Mouse (Mus musculus) embryonic fibroblast, embryonic 13.5 days (primary cell): ENCODE measurements around the gene Kirrel3. TPM values are rescaled to one million over a fixed set of nuclear protein-coding genes. Genes with fewer than 3 reads are reported as not detected.

Experiments used
- H3K27ac ChIP-seq: 2 replicates; pipeline ENCODE4 v1.5.1; 2012; ENCODE audit warnings: low read length, control low read depth, inconsistent platforms; ENCODE audit not compliant: insufficient read depth
- H3K4me1 ChIP-seq: 2 replicates; pipeline ENCODE4 v1.6.1; 2011; ENCODE audit warnings: low read length; ENCODE audit not compliant: control insufficient read depth, insufficient read depth
- H3K4me3 ChIP-seq: 2 replicates; pipeline ENCODE4 v1.5.1; 2011; ENCODE audit warnings: mild to moderate bottlenecking, control low read depth, low read length; ENCODE audit not compliant: insufficient read depth
- CTCF ChIP-seq: IDR thresholded peaks from 2 replicates; pipeline ENCODE4 v1.5.1; 2011; ENCODE audit warnings: mild to moderate bottlenecking, control low read depth, low read length, moderate library complexity, borderline replicate concordance; ENCODE audit not compliant: insufficient read depth
- POLR2A ChIP-seq: IDR thresholded peaks from 2 replicates; pipeline ENCODE4 v1.6.1; 2011; ENCODE audit warnings: low read depth, mild to moderate bottlenecking, control low read depth, low read length, moderate library complexity
- polyA plus RNA-seq: library from polyadenylated mRNA; stranded (reverse); fragments of >200 nt; gene quantifications from 2 replicates; pipeline ENCODE4 v1.2.4, GENCODE M21; 2011; ENCODE audit warnings: low read depth; ENCODE audit not compliant: missing spikeins, insufficient read length

Gene Kirrel3
- polyA plus RNA-seq, 1 experiment, result 0.97 TPM

GRCm38 (mm10) chr9:34886746-34887145 is 401.1 kb downstream of the Kirrel3 start:
- H3K27ac ChIP-seq, result no peak overlapping the region
- TF ChIP-seq POLR2A, result no peak
- TF ChIP-seq CTCF, result no peak
- peaks cover 4% of the 10 kb centered on the region; the same call in 1 of the 2 replicates for H3K4me1 ChIP-seq
- no peak overlapping the region for H3K4me3 ChIP-seq

GRCm38 (mm10) chr9:34887196-34887595 is 401.5 kb downstream of the Kirrel3 start:
- H3K4me3 ChIP-seq, result no peak overlapping the region
- no peak for TF ChIP-seq CTCF
- TF ChIP-seq POLR2A, result no peak

DNA sequence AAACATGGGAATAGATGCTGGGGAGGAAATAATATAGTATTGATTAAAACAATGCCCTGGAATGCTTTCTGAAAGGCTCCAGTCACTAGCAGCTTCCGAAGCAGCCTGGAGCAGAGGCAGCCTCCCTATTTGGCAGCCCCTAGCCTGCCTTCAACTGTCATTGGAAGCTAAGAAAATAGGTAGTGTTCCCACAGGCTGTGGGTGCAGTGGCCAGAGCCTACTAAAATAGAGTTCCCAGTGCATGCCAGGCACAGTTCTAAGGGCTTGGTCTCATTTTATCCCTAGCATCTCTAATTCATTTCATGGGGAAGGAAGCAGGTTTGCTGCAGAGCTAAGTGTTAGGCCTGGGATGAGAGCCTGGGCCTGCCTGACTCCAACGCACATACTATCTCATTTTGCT is 402.6 kb downstream of the Kirrel3 start:
- TF ChIP-seq POLR2A (no peak), CTCF (no peak)
- H3K4me3 ChIP-seq, result no peak overlapping the region
- H3K27ac ChIP-seq, result no peak overlapping the region
- H3K4me1 ChIP-seq, result peaks cover 9% of the 10 kb centered on the region; the same call in 1 of the 2 replicates

More at GRCm38 (mm10) chr9:34887196-34887595, 401.5 kb downstream of the Kirrel3 start:
- Histone ChIP-seq H3K4me1 (peaks cover 4% of the 10 kb centered on the region; the same call in 1 of the 2 replicates), H3K27ac (no peak overlapping the region)

GRCm38 (mm10) chr9:34901216-34901615 is 415.5 kb downstream of the Kirrel3 start:
- H3K4me3 ChIP-seq, result no peak overlapping the region
- H3K27ac ChIP-seq, result no peak overlapping the region
- no peaks in the 10 kb centered on the region for H3K4me1 ChIP-seq
- TF ChIP-seq POLR2A, result no peak
- TF ChIP-seq CTCF, result no peak

DNA sequence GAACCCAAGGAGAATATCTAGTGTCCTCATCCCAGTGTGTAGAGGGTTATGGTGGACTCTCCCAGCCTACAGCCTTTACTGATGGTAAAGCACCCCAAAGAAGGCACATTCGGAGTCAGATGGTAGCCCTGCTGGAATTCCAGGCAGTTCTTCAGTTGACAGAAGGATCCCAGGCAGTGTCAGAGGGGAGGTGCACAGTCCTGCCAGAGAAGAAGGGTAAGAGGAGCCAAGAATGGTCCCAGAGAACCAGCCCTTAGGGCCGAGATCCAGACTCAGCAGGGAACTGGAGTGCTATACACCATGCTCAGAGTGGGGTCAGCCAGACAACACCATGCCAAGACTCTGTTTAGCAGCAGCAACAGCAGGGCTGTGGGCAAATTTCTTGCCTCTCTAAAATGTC is 416.2 kb downstream of the Kirrel3 start:
- no peaks in the 10 kb centered on the region for H3K4me1 ChIP-seq
- TF ChIP-seq POLR2A (no peak), CTCF (no peak)
- no peak overlapping the region for H3K4me3 ChIP-seq
- no peak overlapping the region for H3K27ac ChIP-seq

DNA sequence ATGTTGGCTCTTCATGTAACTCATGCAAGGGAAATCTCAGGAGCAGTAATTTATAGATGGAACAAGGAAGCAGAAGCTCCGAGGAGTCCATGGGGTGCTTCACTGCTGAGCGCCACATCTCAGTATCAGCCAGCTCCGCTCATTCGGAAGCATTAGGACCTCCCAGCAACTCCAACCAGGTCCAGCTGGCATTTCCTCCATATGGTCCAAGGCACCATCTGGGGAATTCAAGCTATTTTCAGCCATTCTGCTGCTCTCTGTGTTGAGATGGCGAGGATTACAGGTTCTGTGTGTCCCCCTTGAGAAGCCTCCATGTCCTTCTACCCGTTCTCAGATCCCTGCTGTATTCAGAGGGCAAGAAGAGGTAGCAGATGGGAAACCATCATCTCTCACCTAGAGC is 419.5 kb downstream of the Kirrel3 start:
- Histone ChIP-seq H3K4me3 (no peak overlapping the region), H3K27ac (no peak overlapping the region), H3K4me1 (no peaks in the 10 kb centered on the region)
- no peak for TF ChIP-seq CTCF
- no peak for TF ChIP-seq POLR2A

- Histone ChIP-seq H3K4me3 (no peak overlapping the region), H3K4me1 (no peaks in the 10 kb centered on the region), H3K27ac (no peak overlapping the region)
- TF ChIP-seq CTCF (no peak), POLR2A (no peak)
Measured at GRCm38 (mm10) chr9:34908040-34908439, 422.3 kb downstream of the Kirrel3 start.

GRCm38 (mm10) chr9:34911838-34912237 is 426.1 kb downstream of the Kirrel3 start:
- peaks cover 2% of the 10 kb centered on the region; the same call in 1 of the 2 replicates for H3K4me1 ChIP-seq
- TF ChIP-seq CTCF, result no peak
- no peak for TF ChIP-seq POLR2A
- H3K4me3 ChIP-seq, result no peak overlapping the region
- H3K27ac ChIP-seq, result no peak overlapping the region

GRCm38 (mm10) chr9:34912273-34912972 is 426.7 kb downstream of the Kirrel3 start:
- Histone ChIP-seq H3K27ac (no peak overlapping the region), H3K4me3 (no peak overlapping the region), H3K4me1 (peaks cover 2% of the 10 kb centered on the region; the same call in 1 of the 2 replicates)
- TF ChIP-seq POLR2A (no peak), CTCF (no peak)

GRCm38 (mm10) chr9:34912996-34913395 is 427.3 kb downstream of the Kirrel3 start:
- Histone ChIP-seq H3K4me3 (no peak overlapping the region), H3K4me1 (peaks cover 2% of the 10 kb centered on the region; the same call in 1 of the 2 replicates), H3K27ac (no peak overlapping the region)
- TF ChIP-seq CTCF (no peak), POLR2A (no peak)
